Mouse (Mus musculus) liver, embryonic 14.5 days (tissue): ENCODE measurements around the gene Ccne1.

Experiments used
- CTCF ChIP-seq: IDR thresholded peaks from 2 replicates; pipeline ENCODE4 v1.5.1; 2016; ENCODE audit warnings: antibody characterized with exemption, low read depth, control low read depth
- EP300 ChIP-seq: IDR thresholded peaks from 2 replicates; pipeline ENCODE4 v1.6.1; 2016; ENCODE audit warnings: antibody characterized with exemption, low read depth

DNA sequence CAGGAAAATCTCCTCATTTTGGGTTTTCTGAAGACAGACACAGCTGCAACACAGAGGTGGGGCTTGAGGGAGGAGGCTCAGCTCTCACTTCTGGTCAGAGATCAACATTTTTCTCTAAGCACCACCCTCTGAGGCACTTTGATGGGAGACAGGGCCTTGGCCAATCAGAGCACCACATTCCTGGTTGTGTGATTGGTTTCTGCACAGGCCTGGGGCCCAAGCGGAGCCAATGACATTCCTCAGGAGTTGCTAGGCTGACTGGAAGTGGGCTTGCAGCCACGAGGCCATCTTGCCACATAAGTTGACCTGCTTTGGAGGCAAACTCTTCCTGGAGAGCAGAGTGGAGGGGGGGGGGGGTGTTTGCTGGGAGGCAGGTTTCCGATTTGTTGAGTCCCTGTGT lies 4.7 kb upstream of the Ccne1 start:
- TF ChIP-seq CTCF: no peak
- no peak for TF ChIP-seq EP300
